Mouse (Mus musculus) right cerebral cortex, postnatal 10 days (tissue): ENCODE results near the gene Gm20914.
"Not testable (repeated sequence)": the region's sequence is repeated elsewhere in the genome, so short reads cannot be mapped to it uniquely, and the experiment has no call there.

Experiments used
- DNase-seq, 2 experiments: peaks; one replicate each; pipeline ENCODE4 v3.0.0; 2021; ENCODE audit warnings: low spot score in 2 of 2

Gene Gm20914

GRCm38 (mm10) chrY:5725678-5726077, at the start of gene Gm20914:
Gene Gm20914 (plus strand): TSS chrY:5725978.
- DNase-seq = not testable (repeated sequence)
